Mouse (Mus musculus) forebrain, embryonic 13.5 days (tissue): Measurements from ENCODE around the gene Vmn1r86. TPM values are rescaled to one million over a fixed set of nuclear protein-coding genes. Genes with fewer than 3 reads are reported as not detected.
A peak's percentile ranks its signal among the peaks of the same experiment; 100 is the strongest.
"Not testable (repeated sequence)": the region's sequence is repeated elsewhere in the genome, so short reads cannot be mapped to it uniquely, and the experiment has no call there.

Experiments
- ATAC-seq: fragments of 200-750 bp; cut with Nextera tagmentation; 2 replicates; pipeline ENCODE4 v1.8.0; 2017
- H3K27ac ChIP-seq: fragments of 300-500 bp; sonication (generic); 2 replicates; pipeline ENCODE4 v1.5.1; 2015; ENCODE audit warnings: inconsistent platforms, mild to moderate bottlenecking, moderate library complexity
- H3K27me3 ChIP-seq: fragments of 300-500 bp; sonication (generic); 2 replicates; pipeline ENCODE4 v1.6.1; 2015; ENCODE audit warnings: mild to moderate bottlenecking, inconsistent platforms
- H3K36me3 ChIP-seq: fragments of 300-500 bp; sonication (generic); 2 replicates; pipeline ENCODE4 v1.6.1; 2015; ENCODE audit warnings: mild to moderate bottlenecking, inconsistent platforms; ENCODE audit not compliant: poor library complexity, severe bottlenecking
- H3K4me1 ChIP-seq: fragments of 300-500 bp; sonication (generic); 2 replicates; pipeline ENCODE4 v1.6.1; 2015; ENCODE audit warnings: inconsistent platforms
- H3K4me2 ChIP-seq: fragments of 300-500 bp; sonication (generic); 2 replicates; pipeline ENCODE4 v1.6.1; 2015; ENCODE audit warnings: inconsistent platforms, mild to moderate bottlenecking, moderate library complexity
- H3K4me3 ChIP-seq: fragments of 300-500 bp; sonication (generic); 2 replicates; pipeline ENCODE4 v1.5.1; 2015; ENCODE audit warnings: mild to moderate bottlenecking, inconsistent platforms
- H3K9ac ChIP-seq: fragments of 300-500 bp; sonication (generic); 2 replicates; pipeline ENCODE4 v1.6.1; 2015; ENCODE audit warnings: mild to moderate bottlenecking, inconsistent platforms
- H3K9me3 ChIP-seq: fragments of 300-500 bp; sonication (generic); replicated peaks from 2 replicates; pipeline ENCODE4 v1.6.1; 2016; ENCODE audit warnings: inconsistent platforms
- WGBS: fragments of 180-500 bp; shearing (Covaris S2); methylation state at CpG from one replicate; pipeline ENCODE4 v1.1.7; 2015; 5-methylcytosine and 5-hydroxymethylcytosine counted together
- polyA plus RNA-seq: library from polyadenylated mRNA; unstranded; fragments of >200 nt; fragmentation: Nextera tagmentation; extraction: Ambion mirVana; gene quantifications from 2 replicates; pipeline ENCODE4 v1.2.1, GENCODE M21; 2015

Vmn1r86 gene
- not detected in 2 replicates for polyA plus RNA-seq

GRCm38 (mm10) chr7:13119817-13120216 lies at the start of gene Vmn1r86:
TSS of gene Vmn1r86 (minus strand) at chr7:13119917.
- Histone ChIP-seq H3K9ac (no peak within 1 kb of the TSS), H3K9me3 (no peaks in the 10 kb centered on the region), H3K4me3 (no peak within 1 kb of the TSS), H3K27me3 (no peaks in the 10 kb centered on the region), H3K4me1 (no peaks in the 10 kb centered on the region), H3K4me2 (no peak within 1 kb of the TSS), H3K27ac (no peak within 1 kb of the TSS), H3K36me3 (no peaks in the 10 kb centered on the region)
- no peak for ATAC-seq

GRCm38 (mm10) chr7:13159268-13159667 lies 39.6 kb upstream of the Vmn1r86 start, which contains the start of gene Vmn1r88:
TSS of gene Vmn1r88 (plus strand) at chr7:13159568.
- no peak for ATAC-seq
- H3K9ac ChIP-seq: no peak within 1 kb of the TSS
- H3K27ac ChIP-seq: no peak within 1 kb of the TSS
- no peak within 1 kb of the TSS for H3K4me3 ChIP-seq
- no peaks in the 10 kb centered on the region for H3K4me1 ChIP-seq
- H3K9me3 ChIP-seq: no peaks in the 10 kb centered on the region; the same call in 1 of the 2 replicates
- no peaks in the 10 kb centered on the region for H3K36me3 ChIP-seq
- H3K4me2 ChIP-seq: no peak within 1 kb of the TSS
- H3K27me3 ChIP-seq: no peaks in the 10 kb centered on the region

DNA sequence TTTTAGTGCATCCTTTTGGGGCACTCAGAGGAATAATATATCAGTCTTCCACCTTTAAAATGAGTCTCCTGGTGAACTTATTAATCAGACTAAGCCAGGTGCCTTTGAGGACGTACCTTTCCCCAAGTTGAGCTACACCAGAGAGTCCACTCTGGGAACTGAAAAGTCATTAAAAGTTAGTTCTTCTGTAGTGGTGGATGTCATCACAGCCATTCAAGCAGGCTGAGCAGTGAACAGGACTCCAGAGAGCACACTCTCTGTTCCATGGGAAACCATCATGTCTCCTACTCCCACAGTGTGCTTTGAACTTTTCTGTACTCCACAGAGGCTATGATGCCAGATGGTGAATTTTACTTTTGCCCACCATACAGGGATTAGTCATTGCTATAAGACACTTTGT lies 20.3 kb upstream of the Vmn1r86 start, which contains the start of gene Vmn1r87:
Gene Vmn1r87 (minus strand): TSS at position 101 of the 400 bp plus-strand sequence.
- no peak within 1 kb of the TSS for H3K27ac ChIP-seq
- no peak within 1 kb of the TSS for H3K4me3 ChIP-seq
- no peak within 1 kb of the TSS for H3K4me2 ChIP-seq
- no peak within 1 kb of the TSS for H3K9ac ChIP-seq
- 94% methylated on average over 1 of the region's 1 CpGs for WGBS
- H3K27me3 ChIP-seq: no peaks in the 10 kb centered on the region
- H3K4me1 ChIP-seq: no peaks in the 10 kb centered on the region
- H3K9me3 ChIP-seq: no peaks in the 10 kb centered on the region
- H3K36me3 ChIP-seq: no peaks in the 10 kb centered on the region
- ATAC-seq: no peak

DNA sequence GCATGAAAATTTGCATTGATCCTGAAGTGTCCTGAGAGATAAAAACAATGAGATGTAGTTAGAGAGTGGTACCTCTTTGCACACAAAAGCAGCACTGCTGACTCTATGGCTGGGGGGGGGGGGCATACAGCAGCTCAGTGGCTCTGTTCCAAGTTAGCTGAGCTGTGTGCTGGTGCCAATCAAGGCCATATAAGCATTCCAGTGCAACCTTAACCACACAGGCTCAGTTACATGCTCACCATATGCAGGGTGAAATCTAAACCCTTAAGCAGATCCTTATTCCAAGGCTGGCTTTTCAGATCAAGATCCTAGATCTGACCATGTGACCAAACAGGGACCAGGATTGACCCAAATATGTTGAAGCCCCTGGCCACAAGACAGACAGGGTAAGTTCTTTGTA lies 17.6 kb upstream of the Vmn1r86 start:
- no peak for ATAC-seq
- Histone ChIP-seq H3K9ac (no peak overlapping the region), H3K4me3 (no peak overlapping the region), H3K9me3 (no peaks in the 10 kb centered on the region), H3K4me2 (no peak overlapping the region), H3K27me3 (no peaks in the 10 kb centered on the region), H3K27ac (no peak overlapping the region), H3K4me1 (no peaks in the 10 kb centered on the region), H3K36me3 (no peaks in the 10 kb centered on the region)

DNA sequence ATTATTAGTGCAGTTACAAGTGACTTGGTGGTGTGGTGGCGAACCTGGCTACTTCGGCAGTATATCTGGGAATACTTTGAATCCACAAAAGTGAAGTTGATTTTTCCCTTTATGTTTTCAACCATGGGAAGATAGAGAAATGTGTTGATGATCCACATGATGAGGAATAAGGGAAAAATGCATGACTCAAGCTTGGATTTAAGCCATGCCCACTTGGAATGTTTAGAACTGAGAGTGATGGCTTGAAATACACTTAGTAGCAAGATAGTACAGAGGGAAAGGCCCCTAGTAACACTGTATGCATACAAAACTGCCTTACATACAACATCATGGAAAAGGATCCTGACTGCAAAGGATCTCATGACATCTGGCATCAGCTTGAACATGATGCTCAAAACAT lies 12.1 kb upstream of the Vmn1r86 start:
- H3K4me3 ChIP-seq: no peak overlapping the region
- WGBS: 90% methylated on average over 2 of the region's 2 CpGs

DNA sequence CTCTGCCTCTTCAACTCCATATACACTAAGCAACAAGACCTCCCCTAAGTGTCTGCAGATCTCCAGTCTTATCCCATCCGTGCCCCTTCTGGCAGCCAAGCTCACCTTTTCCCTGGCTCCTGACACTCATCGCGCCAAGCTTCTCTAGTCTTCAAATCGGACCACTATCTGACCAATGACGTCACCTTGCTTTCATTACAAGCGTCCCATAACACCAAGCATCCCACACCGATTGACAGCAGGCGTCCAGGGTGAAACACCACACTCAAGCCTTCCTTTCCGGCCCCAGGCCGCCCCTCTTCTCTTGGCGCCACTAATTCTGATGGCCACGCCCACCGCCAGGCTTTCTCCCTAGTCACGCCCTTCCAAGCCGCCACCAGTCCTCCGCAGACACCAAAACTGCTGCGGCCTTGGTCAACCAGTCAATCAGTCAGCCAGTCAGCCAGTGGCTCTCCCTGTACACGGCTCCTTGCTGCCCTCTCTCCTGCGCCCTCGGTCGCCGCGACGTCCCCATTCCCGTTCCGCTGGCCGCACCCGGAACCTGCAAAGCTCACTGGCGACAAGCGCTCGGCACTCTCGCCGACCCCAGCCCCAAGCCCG lies 3.9 kb upstream of the Vmn1r86 start:
- not testable (repeated sequence) for H3K36me3 ChIP-seq, H3K9me3 ChIP-seq, H3K9ac ChIP-seq, H3K27ac ChIP-seq, H3K27me3 ChIP-seq, H3K4me1 ChIP-seq
- WGBS: under 1% methylated on average over 22 of the region's 34 CpGs
- peak; percentile 87 for ATAC-seq
- H3K4me3 ChIP-seq: peak overlapping the region; percentile 26
- H3K4me2 ChIP-seq: peak overlapping the region; percentile 51

More for the DNA sequence above, 12.1 kb upstream of the Vmn1r86 start:
- Histone ChIP-seq H3K9me3 (no peaks in the 10 kb centered on the region), H3K27ac (no peak overlapping the region), H3K4me2 (no peak overlapping the region), H3K27me3 (no peaks in the 10 kb centered on the region), H3K9ac (no peak overlapping the region), H3K36me3 (no peaks in the 10 kb centered on the region), H3K4me1 (no peaks in the 10 kb centered on the region)
- no peak for ATAC-seq

DNA sequence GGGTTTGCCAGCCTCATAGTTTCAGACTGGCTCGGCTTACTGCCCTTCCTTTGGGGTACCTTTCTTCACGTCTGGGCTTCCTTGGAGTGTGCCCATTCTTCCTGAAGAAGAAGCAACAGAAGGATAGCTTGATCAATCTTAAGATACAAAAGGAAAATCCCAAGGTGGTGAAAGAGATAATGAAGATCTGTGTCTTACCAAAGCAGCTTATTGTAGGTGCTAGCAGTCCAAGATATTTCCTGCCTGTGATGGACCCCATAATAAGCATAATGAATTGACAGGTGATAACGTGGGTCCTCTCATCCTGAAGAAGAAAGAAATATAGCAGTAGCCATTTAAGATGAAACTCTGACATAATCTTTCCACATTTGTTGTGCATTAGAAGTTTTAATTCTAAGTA lies 24.6 kb downstream of the Vmn1r86 start, which contains the start of gene Vmn1r85:
Gene Vmn1r85 (minus strand): TSS at position 101 of the 400 bp plus-strand sequence.
- H3K9ac ChIP-seq: no peak within 1 kb of the TSS
- 63% methylated on average over 3 of the region's 3 CpGs for WGBS
- no peak within 1 kb of the TSS for H3K4me2 ChIP-seq
- no peak for ATAC-seq
- no peak within 1 kb of the TSS for H3K4me3 ChIP-seq
- H3K4me1 ChIP-seq: no peaks in the 10 kb centered on the region
- no peaks in the 10 kb centered on the region for H3K9me3 ChIP-seq
- no peaks in the 10 kb centered on the region for H3K27me3 ChIP-seq
- H3K36me3 ChIP-seq: no peaks in the 10 kb centered on the region
- H3K27ac ChIP-seq: no peak within 1 kb of the TSS

DNA sequence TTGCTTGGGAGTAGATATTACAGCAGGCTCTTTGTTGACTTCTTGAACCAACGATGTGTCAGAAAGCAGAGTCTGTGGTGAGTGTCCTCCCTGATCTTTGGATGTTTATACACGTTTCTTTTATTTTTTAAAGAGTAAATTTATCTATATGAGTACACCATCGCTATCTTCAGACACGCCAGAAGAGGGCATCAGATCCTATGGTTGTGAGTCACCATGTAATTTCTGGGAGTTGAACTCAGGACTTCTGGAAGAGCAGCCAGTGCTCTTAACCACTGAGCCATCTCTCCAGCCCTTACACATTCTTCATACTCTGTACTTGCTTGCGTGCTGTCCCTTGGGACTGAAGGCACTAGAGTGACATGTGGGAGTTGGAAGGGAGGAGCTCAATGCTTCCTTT lies 47.4 kb downstream of the Vmn1r86 start:
- Histone ChIP-seq H3K4me1 (no peaks in the 10 kb centered on the region), H3K27me3 (no peaks in the 10 kb centered on the region), H3K4me2 (no peak overlapping the region), H3K9me3 (no peaks in the 10 kb centered on the region), H3K4me3 (no peak overlapping the region), H3K36me3 (no peaks in the 10 kb centered on the region), H3K9ac (no peak overlapping the region), H3K27ac (no peak overlapping the region)
- WGBS: 52% methylated on average over 5 of the region's 5 CpGs
- ATAC-seq: no peak

DNA sequence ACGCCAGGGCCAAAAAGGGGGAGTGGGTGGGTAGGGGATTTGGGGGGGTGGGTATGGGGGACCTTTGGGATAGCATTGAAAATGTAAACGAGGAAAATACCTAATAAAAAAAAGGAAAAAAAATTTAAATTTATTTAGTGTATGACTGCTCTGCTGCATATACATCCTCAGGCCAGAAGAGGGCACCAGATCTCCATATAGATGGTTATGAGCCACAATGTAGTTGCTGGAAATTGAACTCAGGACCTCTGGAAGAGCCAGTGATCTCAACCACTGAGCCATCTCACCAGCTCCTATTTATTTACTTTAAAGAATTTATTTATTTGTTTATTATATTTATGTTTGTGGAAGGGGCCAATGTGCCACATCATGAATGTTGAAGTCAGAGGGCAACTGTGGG lies 56.3 kb downstream of the Vmn1r86 start:
- ATAC-seq: not testable (repeated sequence)
- WGBS: 51% methylated on average over 2 of the region's 2 CpGs

DNA sequence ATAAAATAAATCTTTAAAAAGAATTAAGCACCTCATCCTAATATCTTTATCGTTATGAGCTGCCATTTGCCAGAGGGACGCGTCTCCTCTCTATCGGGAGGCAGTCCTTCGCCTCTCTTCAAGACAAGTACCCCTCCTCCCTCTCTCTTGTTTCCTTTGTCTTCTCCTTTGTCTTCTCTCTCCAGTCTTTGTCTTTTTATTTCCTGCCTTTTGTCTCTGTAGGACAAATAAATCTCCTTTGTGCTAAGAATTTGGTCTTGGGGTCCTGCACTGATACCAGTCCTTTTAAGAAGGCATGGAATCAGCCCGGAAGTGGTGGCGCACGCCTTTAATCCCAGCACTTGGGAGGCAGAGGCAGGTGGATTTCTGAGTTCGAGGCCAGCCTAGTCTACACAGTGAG lies 60.2 kb downstream of the Vmn1r86 start:
- Histone ChIP-seq H3K27ac (no peak overlapping the region), H3K4me2 (no peak overlapping the region), H3K27me3 (no peaks in the 10 kb centered on the region), H3K9me3 (no peaks in the 10 kb centered on the region), H3K9ac (no peak overlapping the region), H3K4me1 (no peaks in the 10 kb centered on the region; the same call in 1 of the 2 replicates), H3K4me3 (no peak overlapping the region), H3K36me3 (no peaks in the 10 kb centered on the region)
- no peak for ATAC-seq
- 83% methylated on average over 9 of the region's 9 CpGs for WGBS

More for the DNA sequence above, 56.3 kb downstream of the Vmn1r86 start:
- H3K9ac ChIP-seq, H3K27ac ChIP-seq, H3K4me1 ChIP-seq, H3K36me3 ChIP-seq, H3K4me3 ChIP-seq, H3K9me3 ChIP-seq, H3K4me2 ChIP-seq, H3K27me3 ChIP-seq: not testable (repeated sequence)

GRCm38 (mm10) chr7:13056913-13057700 lies 62.6 kb downstream of the Vmn1r86 start:
- H3K4me2 ChIP-seq: no peak overlapping the region
- 53% methylated on average over 8 of the region's 8 CpGs for WGBS

DNA sequence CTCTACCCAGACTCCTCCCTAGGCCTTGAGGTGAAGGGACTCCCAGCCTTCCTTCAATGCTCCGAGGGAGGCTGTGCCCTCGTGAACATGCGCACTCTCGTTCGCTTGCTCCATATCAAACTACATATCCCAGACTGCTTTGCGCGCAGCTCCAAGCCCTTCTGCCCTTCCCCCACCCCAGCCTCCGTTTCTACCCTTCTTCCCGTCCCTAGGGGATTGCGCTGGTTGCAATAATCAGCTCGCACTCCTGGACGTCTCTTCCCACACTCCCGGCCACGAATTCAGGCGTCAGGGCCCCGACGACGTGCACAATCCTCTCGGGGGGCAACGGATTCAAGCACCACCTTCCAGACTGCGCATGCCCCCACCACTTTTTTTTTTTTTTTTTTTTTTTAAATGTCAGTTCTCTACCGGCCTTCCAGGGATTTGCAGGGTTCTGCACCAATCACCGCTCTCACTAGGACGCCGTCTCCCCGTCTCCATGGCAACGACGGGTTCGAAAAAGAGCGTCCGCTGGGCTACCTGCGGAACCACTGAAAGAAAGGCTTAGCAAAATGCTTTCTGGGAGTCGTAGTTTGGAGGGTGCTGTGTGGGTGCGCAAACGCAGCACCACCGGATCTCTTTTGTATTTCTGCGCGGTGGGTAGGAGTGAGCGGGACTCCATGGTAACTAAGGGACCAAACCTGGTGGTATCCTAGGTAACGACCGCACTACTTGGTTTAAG lies 65.3 kb downstream of the Vmn1r86 start, which contains the start of gene Mzf1:
Gene Mzf1 (minus strand): TSS at position 478 of the 724 bp plus-strand sequence.
- Histone ChIP-seq H3K9me3 (no peaks in the 10 kb centered on the region), H3K27me3 (no peaks in the 10 kb centered on the region), H3K27ac (peak within 1 kb of the TSS; percentile 93), H3K4me2 (peak within 1 kb of the TSS; percentile 58), H3K9ac (peak within 1 kb of the TSS; percentile 65), H3K4me3 (peak within 1 kb of the TSS; percentile 56), H3K36me3 (no peaks in the 10 kb centered on the region), H3K4me1 (peaks cover 6% of the 10 kb centered on the region)
- peak; percentile 97 for ATAC-seq
- WGBS: under 1% methylated on average over 41 of the region's 41 CpGs

More at GRCm38 (mm10) chr7:13056913-13057700, 62.6 kb downstream of the Vmn1r86 start:
- H3K9ac ChIP-seq: no peak overlapping the region
- no peak overlapping the region for H3K27ac ChIP-seq
- peaks cover 6% of the 10 kb centered on the region for H3K4me1 ChIP-seq
- no peaks in the 10 kb centered on the region for H3K36me3 ChIP-seq
- no peaks in the 10 kb centered on the region for H3K9me3 ChIP-seq
- H3K27me3 ChIP-seq: no peaks in the 10 kb centered on the region
- H3K4me3 ChIP-seq: no peak overlapping the region
- no peak for ATAC-seq
